Mouse (Mus musculus) heart, adult 18-20 months (tissue): ENCODE results near the gene Mlana. TPM values are rescaled to one million over a fixed set of nuclear protein-coding genes. Genes with fewer than 3 reads are reported as not detected.

Source experiments
- DNase-seq, 2 experiments: peaks; one replicate each; pipeline ENCODE4 v3.0.0; 2021 to 2022; ENCODE audit warnings: mixed read lengths in 1 of 2
- total RNA-seq, 2 experiments: library from RNA; stranded (reverse); gene quantifications; 2 replicates each; pipeline ENCODE4 v1.2.3; 2021

The Mlana gene
- total RNA-seq, 2 experiments from 2014 or later, result 0.60 to 1.1 TPM

GRCm38 (mm10) chr19:29753939-29754338 is 56.3 kb downstream of the Mlana start:
- DNase-seq, result no peak

Other genes with a start within 250 kb of the Mlana start
- 10 to 100 TPM; 17.5 to 17.9 TPM for gene Ric1, start 175.5 kb upstream of the Mlana start, total RNA-seq
- gene Ermp1, start 49.4 kb upstream of the Mlana start, total RNA-seq, result 10 to 100 TPM in 1 of 2 experiments, 1 to 10 TPM in 1; 9.5 to 12.7 TPM
- gene 9930021J03Rik, start 108.2 kb downstream of the Mlana start, total RNA-seq, result 10 to 100 TPM; 12.9 to 13.4 TPM
- 10 to 100 TPM; 13.1 to 15.3 TPM for gene Ranbp6, start 115.2 kb downstream of the Mlana start, total RNA-seq
- gene Il33, start 227.3 kb downstream of the Mlana start, total RNA-seq, result 1 to 10 TPM; 4.9 to 8.3 TPM